Mouse (Mus musculus): ENCODE data around the gene Nsun2.

Nsun2 gene

DNA sequence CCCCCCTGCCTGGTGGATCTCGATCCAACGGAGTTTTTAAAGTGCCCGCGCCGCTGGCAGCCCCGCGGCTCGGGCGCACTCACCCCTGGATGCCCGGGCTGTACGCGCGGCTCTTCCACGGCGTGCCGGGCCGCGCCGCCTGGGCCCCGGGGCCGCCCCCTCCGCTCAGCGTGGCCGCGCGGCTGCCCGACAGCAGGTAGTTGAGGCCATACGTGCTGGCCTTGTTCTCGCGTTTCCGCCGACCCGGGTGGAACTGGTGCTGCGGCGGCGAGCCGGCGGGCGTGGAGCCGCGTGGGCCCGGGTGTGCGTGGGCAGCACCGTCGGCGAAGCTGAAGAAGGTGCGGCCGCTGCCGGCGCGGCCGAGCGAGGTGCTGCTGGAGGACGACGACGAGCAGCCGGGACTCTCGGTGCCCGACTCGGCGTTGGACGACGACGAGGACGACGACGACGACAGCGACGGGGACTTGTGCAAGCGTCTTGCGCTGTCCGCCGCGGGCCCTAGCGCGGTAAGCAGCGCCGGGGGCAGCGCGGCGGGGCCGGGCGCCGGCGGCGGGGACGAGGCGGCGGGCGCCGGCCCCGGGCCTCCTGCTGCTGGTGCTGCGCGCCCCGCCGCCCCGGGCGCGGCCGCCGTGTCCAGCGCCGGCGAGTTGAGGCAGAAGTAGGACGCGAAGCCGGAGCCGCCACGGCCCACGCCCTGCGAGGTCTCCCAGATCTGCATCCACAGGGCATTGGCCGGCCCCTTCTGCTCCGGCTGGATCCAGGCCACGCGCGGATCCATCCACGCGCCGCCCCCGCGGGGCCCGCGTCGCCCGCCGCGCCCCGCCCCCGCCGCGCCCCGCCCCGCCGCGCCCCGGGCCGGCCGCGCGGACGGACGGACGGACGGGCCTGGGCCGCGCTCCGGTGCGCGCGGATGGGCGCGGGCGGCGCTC is at the start of gene Nsun2:
Nsun2 (plus strand) TSS at position 342 of the 929 bp plus-strand sequence.
- in situ Hi-C loops (cut with MboI, MseI), result loop anchor here (10.0 to 25.0 kb wide), 2 partner anchors 279 to 949 kb away; partner anchors contain the start of genes Fastkd3, Med10 and Mtrr

DNA sequence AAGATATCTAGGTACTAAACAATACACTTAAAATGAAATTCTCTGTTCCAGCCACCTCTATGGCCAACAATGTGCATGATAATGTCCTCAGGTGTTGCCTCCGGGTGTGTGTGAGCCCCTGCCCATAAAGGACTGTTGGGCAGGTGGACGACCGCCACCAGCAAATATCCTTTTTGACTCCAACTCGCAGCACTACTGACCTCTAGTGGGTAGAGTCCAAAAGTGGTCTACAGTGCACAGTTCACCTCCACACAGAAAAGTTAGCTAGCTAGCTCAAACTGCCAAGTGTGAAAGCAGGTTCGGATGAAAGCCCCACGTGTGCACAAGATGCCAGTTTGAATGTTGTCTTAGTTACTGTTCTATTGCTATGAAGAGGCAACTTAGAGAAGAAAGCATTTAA is 48.2 kb upstream of the Nsun2 start:
- in situ Hi-C loops (cut with MboI, MseI), result no loop called here

DNA sequence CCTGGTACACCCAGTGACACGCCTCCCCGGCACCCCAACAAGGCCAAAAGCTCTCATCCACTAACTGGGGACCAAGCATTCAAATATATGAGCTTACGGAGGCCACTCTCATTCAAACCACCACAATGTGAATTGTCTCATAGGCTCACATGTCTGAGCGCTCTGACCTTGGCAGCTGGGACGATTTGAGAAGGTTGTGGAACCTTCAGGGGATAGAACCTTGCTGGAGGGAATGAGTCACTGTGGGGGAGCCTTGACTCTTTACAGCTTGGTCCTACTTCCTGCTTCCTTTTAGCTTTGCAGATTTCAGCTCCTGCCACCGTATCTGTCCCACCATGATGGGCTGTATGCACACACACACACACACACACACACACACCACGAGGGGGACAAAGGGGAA is 47.7 kb upstream of the Nsun2 start:
- in situ Hi-C loops (cut with MboI, MseI), result no loop called here

DNA sequence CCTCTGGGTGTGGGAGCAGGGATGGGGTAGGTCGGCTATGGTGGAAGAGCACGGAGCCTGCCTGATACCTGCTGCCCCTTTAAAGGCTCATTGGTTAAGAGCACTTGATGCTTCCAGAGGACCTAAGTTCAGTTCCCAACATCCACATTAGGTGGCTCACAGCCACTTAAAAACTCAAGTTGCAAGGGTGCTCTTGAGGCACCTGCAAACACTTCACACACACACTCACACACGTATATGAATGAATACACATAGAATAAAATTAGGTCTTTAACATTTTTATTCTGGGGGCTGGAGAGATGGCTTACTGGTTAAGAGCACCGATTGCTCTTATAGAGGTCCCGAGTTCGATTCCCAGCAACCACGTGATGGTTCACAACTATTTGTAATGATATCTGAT is 46.4 kb upstream of the Nsun2 start:
- in situ Hi-C loops (cut with MboI, MseI), result no loop called here

DNA sequence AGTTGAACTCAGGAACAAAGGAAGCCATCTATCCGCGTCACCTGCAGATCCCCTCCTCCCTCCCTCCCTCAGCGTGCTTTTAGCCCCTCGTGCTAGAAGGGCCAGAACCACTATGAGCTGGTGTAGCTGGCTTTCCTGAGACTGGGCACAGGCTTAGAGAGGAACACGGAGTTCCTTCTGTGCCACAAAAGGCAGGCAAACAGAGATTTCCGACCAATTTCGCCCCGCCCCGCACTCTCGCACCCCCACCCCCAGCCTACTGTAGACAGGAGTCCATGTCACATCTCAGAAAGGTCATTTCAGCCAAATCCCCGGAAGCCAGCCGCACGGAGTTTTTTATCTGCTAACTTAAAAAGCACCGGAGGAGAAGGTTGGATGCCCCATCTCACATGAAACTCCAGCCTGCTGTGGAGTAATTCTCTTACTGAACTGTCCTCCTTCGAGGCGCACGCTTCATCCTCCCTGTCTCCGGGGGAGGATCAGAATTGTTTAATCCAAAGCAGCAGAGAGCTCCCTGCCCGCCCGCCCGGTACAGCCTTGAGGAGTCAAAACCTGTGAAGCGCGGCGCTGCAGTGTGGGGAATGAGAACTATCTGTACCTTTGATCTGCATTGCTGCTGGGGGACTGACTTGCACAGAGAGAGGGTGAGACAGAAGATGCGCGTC is 45.8 kb upstream of the Nsun2 start:
- in situ Hi-C loops (cut with MboI, MseI), result no loop called here

DNA sequence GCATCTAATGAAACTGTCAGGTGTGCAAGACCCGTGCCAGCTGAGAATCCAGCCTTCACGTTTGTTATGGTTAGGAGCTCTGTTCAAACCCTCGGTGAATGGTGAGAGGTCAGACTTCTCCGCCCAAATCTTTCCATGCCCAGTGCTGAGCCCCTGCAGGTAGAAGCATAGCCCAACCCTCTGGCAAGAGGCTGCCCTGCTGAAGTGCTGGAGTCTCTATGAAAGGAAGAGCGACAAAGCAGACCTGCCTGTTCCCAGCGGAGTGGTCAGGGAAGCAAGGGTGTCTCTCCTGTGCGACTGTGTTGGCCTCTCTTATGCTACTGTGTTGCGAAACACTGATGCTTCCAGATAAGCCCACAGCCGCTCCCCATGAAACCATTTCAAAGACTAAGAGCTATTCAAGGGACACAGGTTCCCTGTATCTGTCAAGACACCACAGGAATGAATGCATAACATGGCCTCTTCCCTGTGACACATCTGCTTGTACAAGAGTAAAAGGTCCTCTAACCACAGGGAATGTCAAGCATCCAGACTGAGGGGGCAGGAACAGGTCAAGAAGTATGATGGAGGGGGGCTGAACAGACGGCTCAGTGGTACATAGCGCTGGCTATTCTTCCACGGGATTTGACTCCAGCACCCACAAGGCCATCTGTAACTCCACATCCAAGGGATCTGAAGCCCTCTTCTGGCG is 44.8 kb upstream of the Nsun2 start:
- in situ Hi-C loops (cut with MboI, MseI), result no loop called here

DNA sequence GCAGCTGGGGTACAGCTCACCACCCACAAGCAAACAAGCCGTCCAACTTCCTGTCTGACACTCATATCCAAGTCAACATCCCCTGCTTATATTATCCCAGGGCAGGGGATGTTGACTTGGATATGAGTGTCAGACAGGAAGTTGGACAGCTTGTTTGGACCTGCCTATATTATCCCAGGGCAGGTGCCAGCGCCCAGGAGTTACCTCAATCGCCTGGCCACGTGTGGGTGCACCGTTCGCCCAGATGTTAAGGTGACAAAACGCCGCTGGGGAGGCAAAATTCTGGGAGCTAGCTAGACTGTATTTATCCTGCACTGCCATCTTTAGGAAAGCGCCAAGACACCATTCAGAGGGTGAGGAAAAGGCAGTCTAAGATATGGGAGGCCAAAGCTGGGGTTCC is 43.8 kb upstream of the Nsun2 start:
- in situ Hi-C loops (cut with MboI, MseI), result no loop called here

DNA sequence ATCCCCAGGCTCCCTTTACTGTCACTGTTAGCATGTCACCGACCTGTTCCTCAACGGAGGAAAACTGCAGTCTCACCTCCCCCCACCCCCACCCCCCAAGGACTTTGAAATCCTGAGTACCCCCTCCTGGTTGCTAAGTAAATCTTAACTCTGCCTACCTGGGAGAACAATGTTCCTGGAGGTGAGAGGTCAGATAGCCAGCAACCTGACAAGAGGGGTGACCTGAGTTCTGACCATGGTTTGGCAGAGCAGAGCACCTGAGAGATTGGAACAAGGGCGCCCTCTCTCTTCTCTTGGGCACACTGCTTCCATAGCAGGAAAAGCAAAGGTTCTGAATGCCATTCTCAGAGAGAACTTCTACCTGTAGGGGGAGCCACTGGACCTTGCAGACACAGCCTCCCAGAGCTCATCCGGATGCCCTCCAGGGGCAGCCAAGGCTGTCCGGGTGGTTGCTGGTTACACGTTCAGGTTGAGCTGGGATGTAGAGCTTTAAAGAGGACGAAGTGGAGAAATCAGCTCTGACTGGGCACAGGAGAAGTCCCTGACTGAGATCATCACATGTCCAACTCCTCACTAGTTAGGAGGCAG is 40.6 kb upstream of the Nsun2 start:
- in situ Hi-C loops (cut with MboI, MseI), result no loop called here

DNA sequence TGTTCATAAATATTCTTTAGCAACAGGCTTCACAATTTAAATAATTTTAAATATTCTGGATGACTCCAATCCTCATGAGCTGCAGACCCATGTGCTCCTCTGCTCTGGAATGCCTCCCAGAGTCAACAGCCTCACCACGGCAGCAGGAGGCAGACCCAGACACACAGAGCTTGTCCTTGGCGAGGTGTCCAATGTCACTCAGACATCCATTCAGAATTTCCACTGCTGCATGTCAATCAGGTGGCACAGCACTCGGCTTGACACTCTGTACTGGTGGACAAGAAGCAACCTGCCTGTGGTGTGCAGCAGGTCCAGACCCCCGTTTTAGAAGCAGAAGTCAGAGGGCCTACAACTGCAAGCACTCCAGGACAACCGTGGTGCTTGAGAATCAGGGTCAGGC is 35.3 kb upstream of the Nsun2 start:
- in situ Hi-C loops (cut with MboI, MseI), result no loop called here

DNA sequence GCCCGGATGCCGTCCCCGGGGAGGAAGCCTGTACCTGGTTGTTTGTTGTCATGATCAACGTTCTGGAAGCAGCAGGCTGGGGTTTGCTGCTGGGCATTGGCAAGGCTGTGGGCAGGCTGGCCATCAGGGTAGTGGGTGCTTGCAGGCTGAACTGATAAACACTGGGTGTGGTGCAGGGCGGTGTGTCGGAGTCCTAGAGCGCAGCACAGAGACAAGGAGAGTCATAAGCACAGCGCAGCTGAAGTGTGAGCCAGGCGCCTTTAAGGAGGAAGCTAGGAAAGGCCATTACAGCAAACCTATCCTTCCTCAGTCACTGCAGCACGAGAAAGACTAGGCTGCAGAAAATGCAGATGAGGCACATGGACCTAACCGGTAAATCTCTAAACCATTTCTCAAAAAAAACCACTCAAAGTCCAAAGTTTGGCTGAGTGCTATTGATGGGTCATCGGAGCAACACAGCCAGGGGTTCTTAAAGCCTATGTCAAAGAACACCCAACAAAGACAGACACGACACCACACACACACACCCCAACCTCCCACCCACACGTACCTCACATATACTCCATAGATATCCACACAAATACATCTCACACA is 31.3 kb upstream of the Nsun2 start:
- in situ Hi-C loops (cut with MboI, MseI), result no loop called here

DNA sequence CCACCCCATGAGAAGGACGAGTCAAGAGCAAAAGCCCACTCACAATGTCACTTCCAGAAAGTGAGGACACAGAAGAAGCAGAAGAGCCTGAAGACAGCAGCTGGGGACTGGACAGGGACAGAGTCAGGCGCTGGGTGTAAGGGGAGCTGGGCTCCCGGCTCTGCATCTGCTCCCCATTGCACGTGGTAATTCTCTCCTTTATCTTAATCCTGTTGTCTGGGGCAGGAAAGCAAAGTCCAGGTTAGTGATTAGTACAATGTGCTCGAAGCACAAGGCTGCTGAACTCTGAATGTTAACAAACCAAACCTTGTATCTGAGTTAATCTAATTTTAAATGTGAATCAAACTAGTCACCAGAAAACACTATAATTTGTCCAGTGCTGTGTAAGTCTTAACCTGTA is 30.7 kb upstream of the Nsun2 start:
- in situ Hi-C loops (cut with MboI, MseI), result no loop called here

DNA sequence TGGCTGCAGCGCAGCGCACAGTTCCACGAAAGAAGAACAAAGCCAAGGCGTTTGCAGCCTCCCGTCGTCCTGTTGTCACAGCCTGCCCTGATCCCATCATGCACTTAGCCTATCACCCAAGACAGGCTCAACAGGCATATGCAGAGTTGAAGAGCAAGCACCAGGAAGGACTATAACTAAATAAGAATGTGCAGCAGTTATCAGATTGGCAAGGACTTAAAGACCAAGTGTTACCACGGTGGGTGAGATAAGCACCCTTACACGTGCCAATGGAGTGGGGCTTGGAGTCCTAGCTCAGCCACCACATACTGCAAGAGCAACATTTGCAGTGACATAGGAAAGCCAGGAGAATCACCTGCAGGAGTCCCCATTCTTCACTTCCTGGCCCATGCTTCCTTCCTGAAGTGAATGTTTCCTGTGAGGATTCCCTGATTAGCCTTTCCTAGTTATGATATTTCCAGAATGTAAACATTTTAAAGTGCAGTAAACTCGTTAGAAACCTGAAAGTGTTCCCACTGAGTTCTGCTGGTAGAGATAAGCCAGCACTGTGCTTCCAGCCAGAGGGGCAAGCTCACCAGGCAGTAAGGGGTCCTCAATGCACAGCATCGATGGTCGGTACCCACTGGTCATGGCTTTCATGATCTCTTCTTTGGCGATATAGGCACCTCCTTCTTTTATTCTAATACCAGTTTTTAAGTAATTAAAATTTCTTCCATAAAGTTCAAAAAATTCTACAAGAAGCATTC is 27.0 kb upstream of the Nsun2 start:
- in situ Hi-C loops (cut with MboI, MseI), result no loop called here

DNA sequence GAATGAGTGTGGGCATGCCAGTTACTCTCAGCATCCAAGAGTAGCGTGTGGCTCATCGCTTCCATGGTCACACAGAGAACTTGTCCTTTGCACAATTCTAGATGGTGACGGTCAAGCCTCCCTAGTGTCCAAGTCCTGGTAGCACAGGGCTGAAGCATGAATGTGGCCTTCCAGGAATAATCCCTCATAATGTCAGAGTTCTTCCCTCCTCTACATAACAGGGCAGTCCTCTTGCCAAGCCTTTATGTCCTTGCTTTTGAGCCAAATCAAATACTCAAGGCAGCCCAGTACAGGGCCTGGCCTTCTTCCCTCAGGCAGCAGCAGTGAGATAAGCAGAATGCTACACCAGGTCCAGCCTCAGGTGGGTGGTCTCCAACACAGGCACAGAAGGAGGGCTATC is 25.9 kb upstream of the Nsun2 start:
- in situ Hi-C loops (cut with MboI, MseI), result no loop called here

DNA sequence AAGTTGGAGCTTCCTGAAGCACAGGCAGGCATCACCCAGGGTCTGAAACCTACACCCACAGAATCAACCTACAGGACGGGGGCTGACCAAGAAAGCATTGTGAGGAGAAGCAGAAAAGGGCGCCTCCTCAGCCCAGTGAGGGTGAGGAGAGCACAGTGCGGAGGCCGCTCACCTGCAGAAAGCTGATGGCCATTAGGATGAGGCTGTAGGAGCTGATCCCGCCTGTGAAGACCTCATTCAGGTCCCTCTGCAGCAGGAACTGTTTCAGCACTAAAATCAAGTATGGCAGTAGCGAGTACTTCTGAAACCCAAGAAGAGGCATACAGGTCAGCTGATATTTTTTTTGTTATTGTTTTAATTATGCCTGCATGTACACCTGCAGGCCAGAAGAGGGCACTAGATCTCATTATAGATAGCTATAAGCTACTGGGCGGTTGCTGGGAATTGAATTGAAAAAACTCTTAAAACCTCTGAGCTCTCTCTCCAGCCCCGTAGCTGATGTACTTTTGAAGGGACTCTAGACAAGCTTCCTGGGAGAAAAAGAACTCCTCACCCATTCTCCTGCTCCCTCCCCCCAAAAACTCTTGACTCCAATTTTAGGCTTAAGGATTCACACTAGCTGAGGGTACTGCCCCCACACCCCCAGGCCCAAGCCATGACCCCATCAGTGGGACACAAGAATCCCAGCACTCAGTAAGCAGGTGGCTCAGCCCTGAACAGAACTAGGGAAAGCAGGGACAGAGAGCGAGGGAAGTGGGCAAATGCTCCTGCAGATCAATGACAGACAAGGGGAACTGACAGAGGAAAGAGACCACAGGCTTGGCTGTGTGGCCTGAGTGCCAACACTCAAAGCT is 23.9 kb upstream of the Nsun2 start:
- in situ Hi-C loops (cut with MboI, MseI), result no loop called here

DNA sequence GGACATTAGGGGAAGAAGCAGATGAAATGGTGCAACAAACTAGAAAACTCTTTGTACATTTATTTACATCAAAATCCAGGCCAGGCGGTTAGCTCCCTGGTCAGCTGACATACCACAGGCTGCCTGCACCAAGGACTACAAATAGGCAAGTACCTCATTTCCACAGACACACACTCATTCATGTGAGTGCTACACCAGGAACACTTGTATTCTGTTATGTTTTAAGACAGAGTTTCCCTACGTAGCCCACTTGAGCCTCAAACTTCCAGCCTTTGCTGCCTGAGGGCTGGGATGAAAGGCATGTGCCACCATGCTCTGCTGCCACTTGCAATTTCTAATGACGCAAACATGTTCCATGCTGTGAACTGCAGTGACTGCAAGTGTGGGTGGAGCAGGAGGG is 18.5 kb upstream of the Nsun2 start:
- in situ Hi-C loops (cut with MboI, MseI), result no loop called here

DNA sequence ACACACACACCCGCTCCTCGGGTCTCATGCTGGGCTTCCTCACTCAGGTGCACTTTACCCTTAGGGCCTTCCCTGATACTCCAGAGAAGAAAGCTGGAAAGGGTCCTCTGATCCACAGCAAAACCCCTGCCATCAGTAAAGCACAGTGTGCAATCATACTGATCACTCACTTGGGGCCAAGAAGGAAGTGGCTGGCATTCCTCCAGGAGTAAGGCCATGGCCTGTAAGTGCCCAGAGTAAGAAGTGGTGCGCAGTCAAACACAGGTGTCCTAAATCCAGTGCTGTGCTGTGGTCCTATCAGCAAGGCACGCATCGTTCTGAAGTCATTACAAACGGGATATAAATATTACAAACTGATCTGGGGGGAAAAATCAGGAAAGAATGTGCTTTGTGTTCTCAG is 16.1 kb upstream of the Nsun2 start:
- in situ Hi-C loops (cut with MboI, MseI), result no loop called here

DNA sequence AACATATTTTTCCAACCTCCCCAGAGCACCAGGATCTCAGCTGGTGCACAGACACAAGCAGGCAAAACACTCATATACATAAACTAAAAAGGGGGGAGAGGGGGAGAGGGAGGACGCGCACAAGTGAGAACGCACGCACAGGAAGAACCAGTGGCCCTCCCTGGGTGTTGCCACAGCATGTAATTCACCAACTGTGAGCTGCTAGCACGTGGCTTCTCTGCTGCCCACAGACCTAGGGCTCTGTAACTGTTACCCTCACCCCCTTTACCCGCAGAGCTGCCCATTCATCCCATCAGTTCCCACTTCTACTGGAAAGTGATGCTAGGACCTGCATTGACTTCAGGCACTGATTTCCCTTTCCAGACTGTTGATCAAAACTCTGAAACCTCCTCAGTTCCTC is 14.4 kb upstream of the Nsun2 start:
- in situ Hi-C loops (cut with MboI, MseI), result no loop called here

DNA sequence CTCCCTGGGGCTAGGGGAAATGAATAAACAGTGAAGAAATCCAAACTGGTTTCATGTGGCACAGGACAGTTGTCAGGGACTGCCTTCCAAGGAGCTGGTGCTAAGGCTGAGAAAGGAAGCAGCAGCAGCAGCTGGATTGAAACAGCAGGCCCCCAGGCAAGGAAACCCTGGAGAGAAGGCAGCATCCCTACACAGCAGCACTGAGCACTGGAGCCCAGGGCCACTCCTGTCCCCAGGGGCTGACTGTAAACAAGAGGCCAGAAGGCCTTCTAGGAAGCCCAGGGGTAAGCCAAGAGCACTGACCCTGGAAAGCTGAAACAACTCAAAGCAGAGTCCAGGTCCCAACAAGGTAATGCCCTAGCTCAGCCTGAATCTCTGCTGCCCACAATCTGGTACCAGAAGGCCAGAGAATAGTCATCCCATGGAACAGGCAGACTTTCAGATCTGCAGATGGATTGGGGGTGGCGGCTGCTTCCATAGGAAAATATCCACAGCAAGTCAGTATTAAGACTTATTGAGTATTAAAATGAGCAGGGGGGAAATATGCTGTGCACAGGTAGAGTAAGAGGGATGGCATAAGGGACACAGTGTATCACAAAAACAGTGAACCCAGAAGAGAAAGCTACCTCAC is 11.3 kb upstream of the Nsun2 start:
- in situ Hi-C loops (cut with MboI, MseI), result no loop called here

DNA sequence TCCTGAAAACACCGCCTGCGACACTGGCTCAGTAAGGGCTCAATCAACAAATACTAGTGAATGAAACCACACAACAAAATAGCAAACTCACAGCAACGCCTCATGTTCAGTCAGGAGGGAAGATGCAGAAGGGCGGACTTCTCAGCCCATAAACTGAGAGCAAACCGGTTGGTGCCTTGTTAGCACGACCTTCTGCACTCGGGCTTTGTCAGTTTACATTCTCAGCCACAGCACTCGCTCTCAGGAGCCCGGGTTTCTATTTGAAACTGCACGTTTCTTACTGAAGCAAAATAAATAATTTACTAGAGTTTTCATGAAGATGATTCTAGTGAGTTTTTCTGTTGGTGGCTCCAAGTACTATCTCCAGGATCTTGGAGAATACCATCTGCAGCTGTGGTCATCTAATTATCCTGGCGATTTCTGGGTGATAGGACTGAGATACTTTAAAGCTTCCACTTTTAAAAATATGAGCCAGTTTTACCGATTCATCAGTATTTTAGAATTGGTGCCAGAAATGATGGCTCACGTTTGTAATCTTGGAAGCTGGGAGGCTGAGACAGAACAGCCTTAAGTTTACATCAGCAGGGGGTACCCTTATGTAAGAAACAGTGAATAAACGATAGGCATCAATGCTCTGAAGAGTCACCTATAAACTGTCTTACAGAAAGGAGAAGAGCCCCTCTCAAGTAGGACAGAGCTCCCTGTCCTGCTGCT is 9.9 kb upstream of the Nsun2 start:
- in situ Hi-C loops (cut with MboI, MseI), result no loop called here
